Mouse (Mus musculus) layer of hippocampus, adult 18-20 months (tissue): ENCODE measurements around the gene Nmnat3. TPM values are rescaled to one million over a fixed set of nuclear protein-coding genes. Genes with fewer than 3 reads are reported as not detected.

Experiments used
- total RNA-seq, 2 experiments: library from RNA; stranded (reverse); gene quantifications; 2 replicates each; pipeline ENCODE4 v1.2.3; 2021

The Nmnat3 gene
- total RNA-seq, 2 experiments from 2014 or later: 1.4 to 1.6 TPM

Other genes starting within 250 kb of the Nmnat3 start
- gene Rbp1, start 135.5 kb downstream of the Nmnat3 start, total RNA-seq: 1 to 10 TPM; 5.0 to 5.4 TPM
- gene Rbp2, start 198.7 kb downstream of the Nmnat3 start, total RNA-seq: under 1 TPM in 1 of 2 experiments, not detected in 1; 0.53 TPM